Mouse (Mus musculus) forebrain, postnatal 0 days (tissue): ENCODE results near the gene Cacna1b. TPM values are rescaled to one million over a fixed set of nuclear protein-coding genes. Genes with fewer than 3 reads are reported as not detected.

Experiments used
- ATAC-seq: fragments of 200-750 bp; cut with Nextera tagmentation; 2 replicates; pipeline ENCODE4 v1.8.0; 2017; ENCODE audit warnings: mild to moderate bottlenecking, moderate library complexity
- DNase-seq: peaks from one replicate; pipeline ENCODE4 v3.0.0-alpha.2; 2015
- H3K27ac ChIP-seq: fragments of 300-500 bp; sonication (generic); 2 replicates; pipeline ENCODE4 v1.5.1; 2014; ENCODE audit warnings: low read depth, mild to moderate bottlenecking, antibody characterized with exemption, low read length, moderate library complexity, mixed read lengths
- H3K27me3 ChIP-seq: fragments of 300-500 bp; sonication (generic); 2 replicates; pipeline ENCODE4 v1.6.1; 2014; ENCODE audit warnings: mild to moderate bottlenecking, low read length, mixed read lengths; ENCODE audit not compliant: insufficient read depth
- H3K36me3 ChIP-seq: fragments of 300-500 bp; sonication (generic); 2 replicates; pipeline ENCODE4 v1.6.1; 2014; ENCODE audit warnings: mild to moderate bottlenecking, moderate library complexity; ENCODE audit not compliant: insufficient read depth
- H3K4me1 ChIP-seq: fragments of 300-500 bp; sonication (generic); 2 replicates; pipeline ENCODE4 v1.6.1; 2014; ENCODE audit warnings: antibody characterized with exemption; ENCODE audit not compliant: insufficient read depth
- H3K4me2 ChIP-seq: fragments of 300-500 bp; sonication (generic); 2 replicates; pipeline ENCODE4 v1.6.1; 2014; ENCODE audit warnings: low read depth, mild to moderate bottlenecking, moderate library complexity
- H3K4me3 ChIP-seq: fragments of 300-500 bp; sonication (generic); 2 replicates; pipeline ENCODE4 v1.5.1; 2014; ENCODE audit warnings: low read depth, low read length, mixed read lengths
- H3K9ac ChIP-seq: fragments of 300-500 bp; sonication (generic); 2 replicates; pipeline ENCODE4 v1.6.1; 2014; ENCODE audit warnings: mild to moderate bottlenecking
- H3K9me3 ChIP-seq: fragments of 300-500 bp; sonication (generic); 2 replicates; pipeline ENCODE4 v1.6.1; 2016; ENCODE audit warnings: low read length
- CTCF ChIP-seq: sonication (generic); IDR thresholded peaks from 2 replicates; pipeline ENCODE4 v1.5.1; 2016; ENCODE audit warnings: antibody characterized with exemption, control low read depth, low read depth
- WGBS: fragments of 180-500 bp; shearing (Covaris S2); extraction: QIAGEN DNeasy Blood & Tissue Kit; methylation state at CpG from one replicate; pipeline ENCODE4 v1.1.7; 2014; 5-methylcytosine and 5-hydroxymethylcytosine counted together
- polyA plus RNA-seq: library from polyadenylated mRNA; unstranded; fragments of >200 nt; fragmentation: Nextera tagmentation; extraction: Ambion mirVana; gene quantifications from 2 replicates; pipeline ENCODE4 v1.2.1, GENCODE M21; 2015
- total RNA-seq: library from RNA; depleted of rRNA; stranded (reverse); fragments of >200 nt; gene quantifications from 2 replicates; pipeline ENCODE4 v1.2.3, GENCODE M21; 2014

Cacna1b gene
- total and polyA plus RNA-seq, 2 experiments from 2014 or later = 7.9 to 40.4 TPM

- no peaks in the 10 kb centered on the region for H3K9me3 ChIP-seq
- H3K4me2 ChIP-seq = no peak overlapping the region
- ATAC-seq (no peak), DNase-seq (no peak)
- peaks cover 27% of the 10 kb centered on the region for H3K36me3 ChIP-seq
- H3K27me3 ChIP-seq = no peaks in the 10 kb centered on the region
- TF ChIP-seq CTCF = no peak
- no peaks in the 10 kb centered on the region for H3K4me1 ChIP-seq
- H3K4me3 ChIP-seq = no peak overlapping the region
- H3K9ac ChIP-seq = no peak overlapping the region
- no peak overlapping the region for H3K27ac ChIP-seq
- WGBS = 82% methylated on average over 4 of the region's 4 CpGs
Measured at GRCm38 (mm10) chr2:24725865-24726264, 37.1 kb downstream of the Cacna1b start.

GRCm38 (mm10) chr2:24719645-24720379, 43.1 kb downstream of the Cacna1b start:
- no peak overlapping the region for H3K27ac ChIP-seq
- no peaks in the 10 kb centered on the region for H3K4me1 ChIP-seq
- TF ChIP-seq CTCF = no peak
- H3K4me2 ChIP-seq = no peak overlapping the region
- 94% methylated on average over 14 of the region's 14 CpGs for WGBS
- peaks cover 39% of the 10 kb centered on the region for H3K36me3 ChIP-seq
- no peaks in the 10 kb centered on the region for H3K9me3 ChIP-seq
- H3K9ac ChIP-seq = no peak overlapping the region
- H3K27me3 ChIP-seq = no peaks in the 10 kb centered on the region
- ATAC-seq (no peak), DNase-seq (no peak)
- no peak overlapping the region for H3K4me3 ChIP-seq

GRCm38 (mm10) chr2:24718906-24719305, 44.0 kb downstream of the Cacna1b start:
- peaks cover 39% of the 10 kb centered on the region for H3K36me3 ChIP-seq
- no peak overlapping the region for H3K4me2 ChIP-seq
- DNase-seq (no peak), ATAC-seq (no peak)
- TF ChIP-seq CTCF = no peak
- H3K27me3 ChIP-seq = no peaks in the 10 kb centered on the region
- H3K4me3 ChIP-seq = no peak overlapping the region
- no peak overlapping the region for H3K27ac ChIP-seq
- 93% methylated on average over 4 of the region's 4 CpGs for WGBS
- H3K4me1 ChIP-seq = no peaks in the 10 kb centered on the region
- H3K9ac ChIP-seq = no peak overlapping the region
- H3K9me3 ChIP-seq = no peaks in the 10 kb centered on the region

GRCm38 (mm10) chr2:24717963-24718362, 45.0 kb downstream of the Cacna1b start:
- Histone ChIP-seq H3K27me3 (no peaks in the 10 kb centered on the region), H3K4me2 (no peak overlapping the region), H3K9ac (no peak overlapping the region), H3K4me1 (no peaks in the 10 kb centered on the region), H3K9me3 (no peaks in the 10 kb centered on the region), H3K36me3 (peaks cover 39% of the 10 kb centered on the region), H3K4me3 (no peak overlapping the region), H3K27ac (no peak overlapping the region)
- ATAC-seq (no peak), DNase-seq (no peak)
- WGBS = 90% methylated on average over 7 of the region's 7 CpGs
- no peak for TF ChIP-seq CTCF

- Histone ChIP-seq H3K9me3 (no peaks in the 10 kb centered on the region), H3K4me3 (no peak overlapping the region), H3K36me3 (peaks cover 39% of the 10 kb centered on the region), H3K27me3 (no peaks in the 10 kb centered on the region), H3K4me2 (no peak overlapping the region), H3K4me1 (no peaks in the 10 kb centered on the region), H3K27ac (no peak overlapping the region), H3K9ac (no peak overlapping the region)
- WGBS = 60% methylated on average over 4 of the region's 4 CpGs
- TF ChIP-seq CTCF = no peak
- DNase-seq (no peak), ATAC-seq (peak; percentile 32; the same call in 1 of the 2 replicates)
Measured at GRCm38 (mm10) chr2:24717461-24717860, 45.5 kb downstream of the Cacna1b start.

GRCm38 (mm10) chr2:24705929-24706328, 57.0 kb downstream of the Cacna1b start:
- DNase-seq (no peak), ATAC-seq (no peak)
- no peak overlapping the region for H3K27ac ChIP-seq
- H3K4me1 ChIP-seq = no peaks in the 10 kb centered on the region
- no peak overlapping the region for H3K4me2 ChIP-seq
- no peak for TF ChIP-seq CTCF
- no peak overlapping the region for H3K4me3 ChIP-seq
- H3K27me3 ChIP-seq = no peaks in the 10 kb centered on the region
- peaks cover 40% of the 10 kb centered on the region for H3K36me3 ChIP-seq
- 76% methylated on average over 10 of the region's 10 CpGs for WGBS
- H3K9me3 ChIP-seq = no peaks in the 10 kb centered on the region
- H3K9ac ChIP-seq = no peak overlapping the region

- peaks cover 74% of the 10 kb centered on the region for H3K36me3 ChIP-seq
- H3K9ac ChIP-seq = no peak overlapping the region
- no peak overlapping the region for H3K27ac ChIP-seq
- no peak overlapping the region for H3K4me2 ChIP-seq
- ATAC-seq (no peak), DNase-seq (no peak)
- H3K9me3 ChIP-seq = no peaks in the 10 kb centered on the region
- WGBS = 86% methylated on average over 3 of the region's 3 CpGs
- H3K4me3 ChIP-seq = no peak overlapping the region
- H3K27me3 ChIP-seq = no peaks in the 10 kb centered on the region
- TF ChIP-seq CTCF = peak; percentile 23; the same call in 1 of the 2 replicates
- no peaks in the 10 kb centered on the region for H3K4me1 ChIP-seq
Measured at GRCm38 (mm10) chr2:24702208-24702957, 60.6 kb downstream of the Cacna1b start.
